Mouse (Mus musculus) E14TG2a.4 (cell line): Measurements from ENCODE around the gene Nceh1.

ENCODE experiments used
- CTCF ChIP-seq: conservative IDR thresholded peaks from 2 replicates; pipeline ENCODE4 v1.5.1; 2014; ENCODE audit warnings: low read length
- POU5F1 ChIP-seq: IDR thresholded peaks from 2 replicates; pipeline ENCODE4 v1.6.1; 2014; ENCODE audit warnings: low read length, borderline replicate concordance

GRCm38 (mm10) chr3:27319650-27320049, 136.9 kb downstream of the Nceh1 start:
- no peak for TF ChIP-seq CTCF
- TF ChIP-seq POU5F1 = no peak
